Mouse (Mus musculus) bone marrow, adult 2 months (tissue): ENCODE measurements around the gene Mast1. TPM values are rescaled to one million over a fixed set of nuclear protein-coding genes. Genes with fewer than 3 reads are reported as not detected.

Experiments used
- H3K27ac ChIP-seq: fragments of 200-500 bp; 2 replicates; pipeline ENCODE4 v1.5.1; 2012; ENCODE audit warnings: low read depth, mild to moderate bottlenecking, control low read depth, inconsistent platforms, low read length; ENCODE audit not compliant: control insufficient read depth, poor library complexity, insufficient read depth
- H3K4me1 ChIP-seq: fragments of 200-500 bp; 2 replicates; pipeline ENCODE4 v1.6.1; 2011; ENCODE audit warnings: low read length; ENCODE audit not compliant: control insufficient read depth, insufficient read depth
- H3K4me3 ChIP-seq: fragments of 200-500 bp; replicated peaks from 2 replicates; pipeline ENCODE3; 2011; ENCODE audit warnings: mild to moderate bottlenecking, low read depth, low read length, control low read depth; ENCODE audit not compliant: control insufficient read depth
- CTCF ChIP-seq: fragments of 200-500 bp; IDR thresholded peaks from 2 replicates; pipeline ENCODE4 v1.5.1; 2011; ENCODE audit warnings: low read length, control low read depth; ENCODE audit not compliant: control insufficient read depth, insufficient read depth
- POLR2A ChIP-seq: fragments of 200-500 bp; IDR thresholded peaks from 2 replicates; pipeline ENCODE4 v1.6.1; 2011; ENCODE audit warnings: low read depth, mild to moderate bottlenecking, control low read depth, low read length, borderline replicate concordance; ENCODE audit not compliant: control insufficient read depth
- WGBS: fragments of 180-500 bp; shearing (Covaris S2); methylation state at CpG from one replicate; pipeline ENCODE4 v1.1.7; 2018; 5-methylcytosine and 5-hydroxymethylcytosine counted together
- polyA plus RNA-seq: library from polyadenylated mRNA; stranded (reverse); fragments of >200 nt; gene quantifications from 2 replicates; pipeline ENCODE4 v1.2.4, GENCODE M21; 2011; ENCODE audit warnings: low replicate concordance; ENCODE audit not compliant: missing spikeins, insufficient read depth, insufficient read length

Gene Mast1
- polyA plus RNA-seq, 1 experiment: not detected

DNA sequence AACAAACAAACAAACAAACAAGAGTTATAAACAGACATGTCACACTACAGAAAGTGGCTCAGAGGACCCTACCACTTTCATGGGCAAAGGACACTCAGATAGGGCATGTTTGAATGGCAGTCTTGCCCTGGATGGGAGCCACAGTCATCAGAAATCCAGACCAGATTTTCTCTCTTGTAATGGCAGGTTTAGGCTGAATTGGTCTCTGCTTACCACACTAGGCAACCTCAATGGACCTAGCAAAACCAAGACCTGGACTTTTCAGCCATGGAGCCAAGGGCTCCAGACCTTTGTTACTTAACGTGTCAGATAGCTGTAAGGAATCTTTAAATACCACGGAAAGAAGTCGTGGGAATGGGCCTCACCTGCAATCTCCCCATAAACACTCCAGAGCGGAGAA, 6.5 kb upstream of the Mast1 start:
- TF ChIP-seq CTCF (no peak), POLR2A (no peak)
- Histone ChIP-seq H3K4me3 (no peak overlapping the region), H3K27ac (no peak overlapping the region), H3K4me1 (no peaks in the 10 kb centered on the region)
- WGBS: 28% methylated on average over 4 of the region's 4 CpGs

DNA sequence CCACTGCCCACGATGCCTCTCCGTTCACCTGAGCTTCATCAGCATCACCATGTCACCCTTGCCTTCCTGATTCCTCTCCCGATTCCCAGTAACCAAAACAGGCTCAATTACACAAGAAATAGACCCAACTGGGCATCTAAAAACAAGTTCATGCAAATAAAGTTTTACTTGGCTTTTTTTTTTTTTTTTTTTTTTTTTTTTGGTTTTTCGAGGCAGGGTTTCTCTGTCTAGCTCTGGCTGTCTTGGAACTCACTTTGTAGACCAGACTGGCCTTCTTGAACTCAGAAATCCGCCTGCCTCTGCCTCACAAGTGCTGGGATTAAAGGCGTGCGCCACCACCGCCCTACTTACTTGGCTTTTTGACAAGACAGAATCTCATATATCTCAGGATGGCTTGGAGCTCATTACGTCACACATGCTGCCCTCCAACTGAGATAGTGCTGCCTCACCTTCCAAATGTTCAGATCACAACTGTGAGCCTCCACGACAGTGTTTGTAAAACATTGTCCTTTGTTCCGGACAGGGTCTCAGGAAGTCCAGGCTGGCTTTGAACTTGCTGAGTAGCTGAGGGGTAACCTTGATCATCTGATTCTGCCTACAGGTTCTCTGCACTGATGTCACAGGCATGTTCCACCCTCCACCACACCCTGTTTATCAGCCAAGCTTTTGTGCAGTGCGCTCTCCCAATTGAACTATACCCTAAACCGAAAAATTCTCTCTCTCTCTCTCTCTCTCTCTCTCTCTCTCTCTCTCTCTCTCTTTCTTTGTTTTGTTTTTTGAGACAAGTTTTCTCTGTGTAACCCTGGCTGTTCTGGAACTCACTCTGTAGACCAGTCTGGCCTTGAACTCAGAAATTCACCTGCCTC, 694 bp upstream of the Mast1 start:
- WGBS: 55% methylated on average over 13 of the region's 13 CpGs
- Histone ChIP-seq H3K27ac (no peak overlapping the region), H3K4me1 (no peaks in the 10 kb centered on the region; the same call in 1 of the 2 replicates), H3K4me3 (no peak overlapping the region)
- no peak for TF ChIP-seq CTCF
- no peak for TF ChIP-seq POLR2A

DNA sequence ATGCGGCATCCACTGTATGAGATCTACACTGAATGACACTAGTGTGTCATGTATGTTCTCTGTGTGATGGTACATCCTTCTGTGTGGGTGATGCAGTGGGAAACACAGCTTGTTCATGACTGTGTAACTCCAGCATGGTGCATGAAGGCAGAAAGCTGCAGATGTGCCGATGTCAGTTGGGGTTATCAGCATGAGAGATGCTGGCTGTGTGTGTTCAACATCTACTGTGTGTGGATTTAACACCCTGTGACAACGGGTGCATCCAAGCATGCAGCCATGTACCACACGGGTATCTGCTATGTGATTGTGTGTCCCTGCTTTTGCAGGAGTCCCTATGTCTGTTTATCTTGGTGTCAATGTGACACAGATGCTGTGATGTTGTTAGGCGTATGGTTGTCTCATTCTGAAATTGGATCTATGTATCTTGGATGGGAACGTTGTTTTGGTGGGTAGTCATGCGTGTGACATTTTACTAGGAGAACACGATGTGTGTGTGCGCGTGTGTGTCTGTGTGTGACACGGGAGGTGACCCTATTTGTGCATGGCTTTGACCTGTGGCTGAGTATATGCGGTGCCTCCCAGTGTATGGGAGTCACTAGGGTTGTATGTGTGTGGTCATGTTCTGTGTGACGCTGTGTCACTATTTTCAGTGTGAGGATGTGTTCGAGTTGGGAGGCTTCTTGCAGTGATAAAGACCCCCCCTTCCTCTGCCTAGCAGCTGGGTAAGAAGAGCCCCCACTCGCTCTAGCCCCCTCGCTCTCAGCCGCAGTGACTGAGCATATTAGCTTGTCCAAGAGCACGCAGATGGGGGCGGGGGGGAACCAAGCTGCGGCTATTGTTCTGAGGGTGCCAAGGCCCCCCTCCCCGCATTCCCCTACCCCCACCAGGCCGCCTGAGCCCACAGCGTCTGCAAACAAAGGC, 858 bp downstream of the Mast1 start:
- H3K4me1 ChIP-seq: no peaks in the 10 kb centered on the region; the same call in 1 of the 2 replicates
- H3K4me3 ChIP-seq: no peak overlapping the region
- WGBS: 26% methylated on average over 23 of the region's 23 CpGs
- no peak for TF ChIP-seq POLR2A
- TF ChIP-seq CTCF: no peak
- H3K27ac ChIP-seq: no peak overlapping the region

DNA sequence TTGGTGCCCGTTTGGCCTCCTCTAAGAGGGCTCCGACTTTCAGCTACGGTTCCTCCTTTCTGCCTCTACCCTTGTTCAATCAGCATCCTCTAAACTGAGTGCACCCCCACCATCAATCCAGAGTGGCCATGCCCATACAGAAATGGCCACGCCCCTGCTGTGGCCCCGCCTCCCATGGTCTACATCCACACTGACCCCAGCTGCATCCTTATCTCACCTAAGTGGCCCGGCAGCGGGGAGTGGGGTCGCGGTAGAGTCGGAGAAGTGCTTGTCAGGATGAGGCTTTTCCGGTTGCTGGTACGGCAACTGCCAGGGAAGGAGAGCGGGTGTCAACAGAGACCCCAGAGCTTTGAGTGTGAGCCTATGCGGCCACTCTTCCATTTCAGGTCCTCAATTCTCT, 1.7 kb downstream of the Mast1 start:
- Histone ChIP-seq H3K4me3 (no peak overlapping the region), H3K4me1 (no peaks in the 10 kb centered on the region; the same call in 1 of the 2 replicates), H3K27ac (no peak overlapping the region)
- WGBS: 4% methylated on average over 14 of the region's 14 CpGs
- no peak for TF ChIP-seq CTCF
- no peak for TF ChIP-seq POLR2A

DNA sequence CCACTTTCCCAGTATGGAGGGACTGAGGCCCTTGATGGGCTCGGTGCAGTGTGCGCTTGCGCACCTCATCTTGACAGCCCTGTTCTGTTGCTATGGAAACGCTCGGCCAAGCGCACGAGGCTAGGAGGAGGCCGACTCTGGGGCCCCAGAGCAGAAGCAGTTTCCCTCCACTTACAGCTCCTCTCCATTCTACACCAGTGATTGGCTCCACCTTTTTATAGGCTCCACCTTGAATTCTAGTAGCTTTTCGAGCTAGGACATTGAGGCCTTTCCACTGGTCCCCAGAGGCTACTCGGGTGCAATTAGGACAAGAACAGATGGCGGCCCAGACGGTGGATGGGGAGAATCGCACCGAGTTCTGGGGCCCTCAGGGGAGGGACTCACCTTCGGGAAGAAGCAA, 2.3 kb downstream of the Mast1 start:
- Histone ChIP-seq H3K4me1 (no peaks in the 10 kb centered on the region; the same call in 1 of the 2 replicates), H3K4me3 (no peak overlapping the region), H3K27ac (no peak overlapping the region)
- 2% methylated on average over 15 of the region's 15 CpGs for WGBS
- TF ChIP-seq POLR2A (no peak), CTCF (no peak)

DNA sequence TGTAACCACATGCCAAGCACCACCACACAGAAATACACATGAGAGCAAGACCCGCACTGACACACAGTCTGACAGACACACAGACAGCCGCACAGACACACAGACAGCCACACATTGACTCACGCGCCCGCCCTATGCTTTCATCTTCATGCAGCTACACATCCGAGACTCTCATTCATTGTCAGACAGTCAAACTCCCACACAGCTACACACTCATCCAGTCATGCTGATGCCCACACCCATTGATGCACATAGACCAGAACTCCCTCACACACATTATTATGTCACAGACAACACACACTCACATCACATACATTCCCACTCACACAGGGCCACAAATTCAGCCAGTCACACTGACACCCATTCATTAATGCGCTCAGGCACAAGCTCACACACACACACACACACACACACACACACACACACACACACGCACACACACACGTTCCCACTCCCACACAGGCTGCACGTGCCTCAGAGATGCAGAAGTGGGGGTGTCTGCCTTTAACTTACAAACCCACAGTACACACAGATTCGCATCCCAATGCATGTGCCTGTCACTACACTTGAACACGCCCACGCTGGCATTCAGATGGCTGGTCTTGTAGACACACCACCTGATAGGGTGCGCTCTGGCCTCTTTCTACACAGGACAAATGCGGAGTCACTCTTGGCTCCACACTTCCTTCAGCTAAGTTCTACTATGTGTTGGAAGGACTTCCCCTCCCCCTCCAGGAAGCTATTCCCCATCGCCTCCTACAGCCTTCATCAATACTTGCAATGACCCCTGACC, 3.2 kb downstream of the Mast1 start:
- TF ChIP-seq POLR2A: no peak
- TF ChIP-seq CTCF: no peak
- H3K4me3 ChIP-seq: no peak overlapping the region
- 72% methylated on average over 16 of the region's 16 CpGs for WGBS
- H3K27ac ChIP-seq: no peak overlapping the region
- H3K4me1 ChIP-seq: no peaks in the 10 kb centered on the region; the same call in 1 of the 2 replicates

DNA sequence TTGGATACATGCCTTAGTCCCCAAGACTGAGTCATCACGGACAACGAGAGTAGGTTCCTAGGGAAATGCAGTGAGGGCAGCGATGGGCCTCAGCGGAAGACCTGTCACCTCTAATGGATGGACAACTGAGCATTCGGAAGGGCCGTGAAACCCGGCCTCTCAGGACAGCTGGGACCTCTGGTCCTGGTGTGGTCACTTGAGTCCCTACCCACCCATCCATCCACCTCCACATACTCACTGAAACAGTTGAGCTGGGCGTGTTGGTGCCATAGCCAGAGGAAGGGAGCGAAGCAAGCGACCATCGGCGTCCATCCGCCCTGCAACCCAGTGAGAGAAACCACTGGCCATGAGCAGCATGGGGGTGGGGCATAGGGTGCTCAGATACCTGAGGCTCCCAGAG, 6.6 kb downstream of the Mast1 start:
- WGBS: 83% methylated on average over 13 of the region's 13 CpGs
- Histone ChIP-seq H3K4me1 (no peaks in the 10 kb centered on the region; the same call in 1 of the 2 replicates), H3K4me3 (no peak overlapping the region), H3K27ac (no peak overlapping the region)
- TF ChIP-seq CTCF (no peak), POLR2A (no peak)
